Mouse (Mus musculus) 416B (cell line): ENCODE measurements around the gene Vwa2.
A peak's percentile ranks its signal among the peaks of the same experiment; 100 is the strongest.

Source experiments
- DNase-seq: peaks from one replicate; pipeline ENCODE4 v3.0.0; 2011; ENCODE audit warnings: low read depth

Gene Vwa2

DNA sequence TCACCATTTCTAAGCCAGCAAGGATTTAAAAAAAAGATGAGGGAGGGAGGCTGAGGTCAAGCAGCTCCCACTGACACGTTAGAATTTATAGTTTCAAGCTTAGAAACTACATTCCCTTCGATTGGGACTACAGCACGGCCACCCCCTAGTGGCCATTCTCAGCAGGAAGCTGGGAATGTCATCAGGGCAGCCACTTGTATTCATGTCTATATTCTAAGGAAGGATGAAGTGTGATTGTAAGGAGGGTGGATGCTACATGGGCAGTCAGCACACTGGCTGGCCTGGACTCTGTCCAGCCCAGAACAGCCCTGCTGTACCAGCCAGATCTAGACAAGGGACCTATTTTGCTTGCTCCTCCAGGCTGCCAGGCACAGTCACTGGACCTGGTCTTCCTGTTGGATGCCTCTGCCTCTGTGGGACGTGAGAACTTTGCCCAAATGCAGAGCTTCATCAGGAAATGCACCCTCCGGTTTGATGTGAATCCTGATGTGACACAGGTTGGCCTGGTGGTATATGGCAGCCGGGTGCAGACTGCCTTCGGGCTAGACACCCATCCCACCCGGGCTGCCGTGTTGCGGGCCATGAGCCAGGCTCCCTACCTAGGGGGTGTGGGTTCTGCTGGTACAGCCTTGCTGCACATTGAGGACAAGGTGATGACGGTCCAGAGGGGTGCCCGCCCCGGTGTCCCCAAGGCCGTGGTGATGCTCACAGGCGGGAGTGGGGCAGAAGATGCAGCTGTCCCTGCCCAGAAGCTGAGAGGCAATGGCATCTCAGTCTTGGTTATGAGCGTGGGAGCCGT, 34.6 kb downstream of the Vwa2 start:
- peak; percentile 51 for DNase-seq

DNA sequence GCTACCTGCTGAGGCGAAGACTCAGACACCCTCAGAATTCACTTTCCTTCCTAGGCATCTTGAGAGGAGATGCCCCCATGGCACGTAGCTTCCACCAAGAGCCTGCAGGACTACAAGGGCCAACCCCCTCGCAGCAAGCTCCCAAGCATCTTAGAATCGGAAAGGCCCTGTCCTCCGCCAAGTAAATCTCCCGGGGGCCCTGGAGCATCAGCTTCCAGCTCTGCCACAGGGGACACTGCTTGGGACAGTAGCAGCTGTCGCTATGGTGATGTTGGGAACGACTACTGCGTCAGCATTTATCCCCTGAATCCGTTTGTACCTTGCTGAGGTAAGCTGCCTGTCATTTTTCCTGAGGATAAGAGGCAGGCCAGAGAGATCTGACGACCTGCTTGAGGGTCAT, 36.5 kb downstream of the Vwa2 start:
- no peak for DNase-seq

DNA sequence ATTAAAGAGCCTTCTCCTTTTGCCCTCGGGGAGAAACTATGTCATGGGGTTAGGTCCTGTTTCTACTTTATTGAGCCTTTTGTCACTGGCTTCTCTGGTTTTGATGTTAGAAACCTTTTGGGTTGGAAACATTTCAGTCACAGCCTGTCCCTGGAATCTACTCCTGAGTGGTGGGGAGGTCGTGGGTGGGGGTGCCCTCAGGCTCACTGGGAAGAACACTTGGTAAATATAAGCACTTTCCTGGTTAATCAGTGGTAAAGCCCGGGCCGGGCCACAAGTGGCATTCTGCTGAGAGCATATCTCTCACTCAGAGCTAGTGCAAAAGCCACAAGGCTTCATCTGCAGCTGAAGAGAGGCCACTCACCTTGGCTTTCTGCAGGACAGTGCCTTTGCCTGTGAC, 39.7 kb downstream of the Vwa2 start:
- no peak for DNase-seq

DNA sequence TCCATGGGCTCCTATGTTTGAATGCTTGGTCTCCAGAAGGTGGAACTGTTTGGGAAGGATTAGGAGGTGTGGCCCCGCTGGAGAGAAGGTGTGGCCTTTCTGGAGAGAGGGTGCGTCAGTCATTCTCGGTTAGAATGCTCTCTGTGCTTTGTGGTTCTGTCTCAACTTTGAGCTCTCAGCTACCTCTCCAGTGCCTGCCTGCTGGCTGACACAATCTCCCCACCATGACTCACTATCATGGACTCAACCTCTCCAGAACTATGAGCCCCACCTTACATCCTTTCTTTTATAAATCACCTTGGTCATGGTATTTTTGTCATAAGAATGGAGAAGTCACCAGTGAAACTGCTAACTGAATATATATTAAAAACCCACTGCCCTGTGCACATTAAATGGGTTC, 40.6 kb downstream of the Vwa2 start:
- no peak for DNase-seq

DNA sequence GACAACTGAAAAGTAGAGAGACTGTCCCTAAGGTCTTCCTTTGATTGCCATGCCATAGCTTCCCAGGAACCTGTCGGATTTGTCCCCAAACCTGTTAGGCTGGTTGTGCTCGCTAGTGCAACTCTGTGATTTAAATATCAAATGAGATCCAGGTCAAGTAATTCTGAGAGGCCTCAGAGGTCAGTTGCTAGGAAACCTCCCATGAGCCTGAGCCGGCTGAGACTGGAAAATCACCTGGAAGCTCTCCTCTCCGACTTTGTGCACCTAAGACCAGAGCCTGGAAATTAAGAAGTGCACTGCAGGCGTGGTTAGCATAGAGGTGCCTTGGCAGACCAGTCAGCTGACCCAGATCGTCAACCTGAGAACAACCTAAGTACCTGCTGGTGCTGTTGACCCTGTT, 41.0 kb downstream of the Vwa2 start:
- DNase-seq, result no peak

DNA sequence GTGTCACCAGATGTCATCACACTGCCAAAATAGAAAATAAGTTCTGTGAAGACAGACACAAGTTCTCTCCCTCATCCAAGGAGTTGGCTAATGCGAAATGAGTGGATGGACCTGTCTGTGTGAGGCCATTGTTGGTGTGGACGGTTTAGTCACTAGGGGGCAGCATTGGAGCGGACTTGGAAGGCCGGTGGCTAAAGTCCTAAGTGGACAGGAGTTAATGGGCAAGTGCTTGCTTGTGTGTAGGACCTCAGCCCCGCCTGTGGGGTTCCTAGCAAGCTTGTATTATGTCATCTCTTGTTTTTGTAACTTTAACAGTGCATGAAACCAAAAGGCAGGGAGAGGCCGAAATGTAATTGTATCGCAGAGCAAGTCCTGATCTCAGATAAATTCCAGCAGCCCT, 45.6 kb downstream of the Vwa2 start:
- peak; percentile 79 for DNase-seq

DNA sequence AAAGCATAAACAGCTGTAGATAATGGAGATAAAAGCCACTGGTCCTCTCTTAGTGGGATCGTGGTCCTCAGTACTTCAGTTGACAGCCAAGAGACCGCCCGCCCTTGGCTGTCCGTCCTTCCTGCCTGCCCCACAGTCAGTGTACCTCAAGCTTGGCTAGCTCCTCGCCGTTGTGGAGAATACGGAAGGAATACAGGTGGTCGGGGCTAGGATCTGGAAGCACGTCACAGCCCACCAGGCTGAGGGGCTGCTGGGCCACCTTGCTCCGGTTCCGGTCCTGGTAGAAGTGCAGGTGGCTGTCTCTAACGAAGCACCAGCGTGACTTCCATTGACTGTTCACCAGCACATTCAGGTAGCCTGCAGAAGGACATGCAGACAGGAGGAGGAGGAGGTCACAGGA, 46.2 kb downstream of the Vwa2 start:
- no peak for DNase-seq

DNA sequence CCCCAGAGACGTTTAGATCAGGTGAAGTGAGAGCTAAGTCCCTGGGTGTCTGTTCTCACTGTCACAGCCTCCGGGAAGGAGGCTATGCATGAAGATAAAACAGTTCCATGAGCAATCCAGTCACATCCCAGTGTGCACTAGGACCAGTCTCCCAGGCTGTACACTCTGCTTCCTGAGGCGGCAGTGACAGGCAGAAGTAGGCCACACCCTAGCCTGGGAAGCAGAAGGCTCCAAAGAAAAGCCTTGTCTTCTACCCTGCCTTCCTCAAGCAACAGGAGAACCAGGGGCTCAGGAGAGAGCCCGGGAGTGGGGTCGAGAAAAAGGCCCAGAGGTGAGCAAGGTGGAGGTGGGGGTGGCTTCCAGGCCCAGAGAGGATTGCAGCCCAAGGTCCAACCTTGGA, 47.7 kb downstream of the Vwa2 start:
- no peak for DNase-seq

DNA sequence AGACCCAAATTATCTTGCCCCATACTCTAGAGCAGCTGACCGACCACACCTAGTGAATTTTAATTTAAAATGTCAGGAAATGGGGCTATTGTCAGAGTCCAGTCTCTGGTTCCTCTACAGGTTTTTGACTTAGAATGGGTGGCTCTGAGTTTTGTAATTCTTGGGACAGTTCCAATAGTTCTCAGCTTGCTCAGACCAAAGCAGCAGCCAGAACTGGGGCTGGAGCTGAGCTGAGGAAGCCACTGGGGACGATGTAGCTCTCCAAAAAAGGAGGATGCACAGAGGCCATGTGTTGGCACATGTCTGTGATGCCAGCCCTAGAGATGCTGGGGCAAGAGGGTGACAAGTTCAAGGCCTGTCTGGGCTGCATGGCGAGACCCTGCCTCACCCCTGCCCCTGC, 55.3 kb downstream of the Vwa2 start:
- DNase-seq, result no peak

DNA sequence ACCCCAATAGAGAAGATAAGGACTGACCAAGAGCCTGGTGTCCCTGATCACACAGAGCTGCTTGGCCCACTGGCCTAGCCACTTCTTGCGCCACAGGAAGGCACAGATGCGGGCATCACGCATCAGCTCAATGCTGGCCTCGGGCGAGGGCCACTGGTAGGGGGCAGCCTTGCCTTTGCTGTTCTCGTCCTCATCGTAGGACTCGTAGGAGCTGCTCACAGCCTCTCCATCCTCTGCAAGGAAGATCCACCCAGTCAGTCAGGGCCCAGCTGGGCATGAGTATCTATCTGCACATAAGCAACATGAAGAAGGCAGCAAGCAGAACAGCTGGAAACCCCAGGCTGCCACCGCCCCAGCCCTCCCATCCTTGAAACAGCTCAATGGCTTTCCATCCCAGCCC, 56.0 kb downstream of the Vwa2 start:
- no peak for DNase-seq

DNA sequence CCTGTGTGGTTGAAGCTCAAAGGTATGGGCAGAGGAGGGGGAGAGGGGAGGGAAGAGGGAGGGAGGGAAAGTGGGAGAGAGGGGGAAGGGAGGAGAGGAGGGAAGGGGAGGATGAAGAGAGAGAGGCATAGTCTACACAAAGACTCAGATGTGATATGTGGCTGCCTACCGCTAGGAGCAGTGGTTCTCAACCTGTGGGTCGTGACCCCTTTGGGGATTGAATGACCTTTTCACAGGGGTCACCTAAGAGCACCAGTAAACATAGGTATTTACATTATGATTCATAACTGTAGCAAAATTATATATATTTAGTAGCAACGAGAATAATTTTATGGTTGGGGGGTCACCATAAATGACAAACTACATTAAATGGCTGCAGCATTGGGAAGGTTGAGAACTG, 59.8 kb downstream of the Vwa2 start:
- DNase-seq, result no peak

DNA sequence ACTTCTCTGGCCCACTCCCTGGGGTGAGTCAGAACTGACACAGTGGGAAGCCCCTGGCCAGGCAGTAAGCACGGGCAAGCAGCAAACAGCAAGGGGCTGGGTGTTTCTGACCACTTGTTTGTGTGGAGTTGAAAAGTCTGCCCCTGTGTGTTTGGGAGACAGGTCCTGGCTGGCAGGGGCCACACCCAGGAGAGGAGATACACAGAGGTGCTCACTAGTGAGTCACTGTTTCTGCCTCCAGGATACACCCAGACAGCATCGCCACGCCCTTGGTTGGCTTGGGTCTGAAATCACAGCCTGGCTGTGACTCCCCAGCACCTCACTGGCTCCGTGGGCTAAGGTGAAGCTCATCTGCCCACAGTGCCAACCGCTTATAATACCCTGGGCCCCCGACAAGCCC, 61.1 kb downstream of the Vwa2 start:
- DNase-seq, result no peak

DNA sequence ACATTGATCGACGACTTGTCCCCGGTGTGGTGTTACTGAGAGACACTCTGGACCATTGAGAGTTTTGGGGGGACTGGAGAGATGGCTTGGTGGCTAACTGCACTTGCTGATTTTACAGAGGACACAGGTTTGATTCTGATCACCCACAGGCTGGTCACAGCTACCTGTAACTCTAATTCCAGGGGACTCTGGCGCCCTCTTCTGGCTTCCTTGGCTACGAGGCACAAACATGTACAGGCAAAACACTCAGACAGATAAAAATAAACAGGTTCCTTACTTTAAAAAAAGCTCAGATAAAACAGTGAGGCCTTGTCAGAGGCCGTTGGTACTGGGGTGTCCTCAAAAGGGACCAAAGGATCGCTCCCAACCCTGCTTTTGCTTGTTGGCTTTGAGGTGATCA, 61.7 kb downstream of the Vwa2 start:
- no peak for DNase-seq

DNA sequence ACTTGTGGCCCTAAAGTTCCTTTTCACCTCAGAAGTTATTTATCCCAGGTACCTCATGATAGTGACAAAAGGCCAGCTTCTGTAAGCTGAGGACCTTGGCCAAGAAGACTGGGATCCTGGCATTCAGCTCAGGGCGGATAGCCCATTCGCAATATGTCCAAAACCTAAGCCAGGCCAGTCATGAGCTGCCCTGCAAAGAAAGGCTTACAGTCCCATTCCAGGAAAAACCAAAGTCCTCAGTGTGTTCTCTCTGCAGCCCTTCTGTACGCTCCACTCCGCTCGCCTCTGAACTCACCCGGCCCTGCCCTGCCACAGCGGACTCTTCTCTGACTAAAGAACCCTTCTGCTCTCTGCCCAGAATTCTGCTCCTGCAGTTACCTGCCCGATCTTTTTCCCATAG, 62.2 kb downstream of the Vwa2 start:
- no peak for DNase-seq

DNA sequence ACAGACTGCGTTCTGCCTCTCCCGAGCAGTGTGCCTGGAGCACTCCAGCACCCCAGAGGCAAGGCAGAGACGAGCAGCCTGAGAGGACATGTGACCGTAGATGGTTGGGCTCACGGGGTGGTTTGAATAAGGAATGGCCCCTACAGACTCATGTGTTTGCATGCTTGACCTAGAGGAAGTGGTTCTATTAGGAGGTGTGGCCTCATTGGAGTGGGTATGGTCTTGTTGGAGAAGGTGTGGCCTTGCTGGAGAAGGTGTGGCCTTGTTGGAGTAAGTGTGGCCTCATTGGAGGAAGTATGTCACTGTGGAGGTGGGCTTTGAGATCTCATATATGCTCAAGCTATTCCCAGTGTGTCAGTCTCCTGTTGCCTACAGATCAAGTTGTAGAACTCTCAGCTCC, 63.9 kb downstream of the Vwa2 start:
- DNase-seq, result no peak

DNA sequence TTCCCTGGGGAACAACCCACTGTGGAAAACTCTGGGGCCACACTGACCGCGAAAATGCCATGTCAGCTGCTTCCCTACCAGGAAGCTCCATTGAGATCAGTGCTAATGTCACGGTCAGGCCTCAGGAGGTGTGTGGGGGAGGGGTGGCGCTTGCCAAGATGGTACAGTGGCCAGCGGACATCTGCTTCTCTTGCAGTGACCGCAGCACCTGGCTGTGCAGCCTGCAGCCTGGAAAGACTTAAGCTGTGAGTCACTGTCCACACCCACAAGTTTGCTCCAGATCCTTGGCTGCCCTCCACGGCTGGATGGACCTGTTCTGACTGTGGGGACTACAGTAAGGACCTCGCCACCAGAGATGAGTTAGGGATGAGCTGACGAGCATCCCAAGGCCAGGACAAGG, 65.8 kb downstream of the Vwa2 start:
- no peak for DNase-seq

DNA sequence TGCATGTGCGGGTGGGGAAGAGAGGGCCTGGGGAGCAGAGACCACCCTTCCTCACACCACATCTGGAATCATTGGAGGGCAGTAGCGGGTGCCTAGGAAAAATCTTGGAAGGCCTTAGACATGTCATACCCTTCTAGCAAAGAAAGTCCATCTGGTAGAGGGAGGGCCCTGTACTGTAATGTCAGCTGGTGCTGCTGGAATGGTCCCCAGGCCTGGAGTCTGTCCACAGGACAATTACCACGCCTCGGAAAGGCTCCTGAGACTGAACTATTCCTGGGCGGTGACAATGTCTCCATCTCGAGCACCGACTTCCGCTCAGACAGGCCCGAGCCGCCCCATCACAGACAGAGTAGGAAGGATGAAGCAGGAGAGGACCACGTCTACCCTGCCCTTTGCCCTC, 66.5 kb downstream of the Vwa2 start:
- DNase-seq, result no peak

DNA sequence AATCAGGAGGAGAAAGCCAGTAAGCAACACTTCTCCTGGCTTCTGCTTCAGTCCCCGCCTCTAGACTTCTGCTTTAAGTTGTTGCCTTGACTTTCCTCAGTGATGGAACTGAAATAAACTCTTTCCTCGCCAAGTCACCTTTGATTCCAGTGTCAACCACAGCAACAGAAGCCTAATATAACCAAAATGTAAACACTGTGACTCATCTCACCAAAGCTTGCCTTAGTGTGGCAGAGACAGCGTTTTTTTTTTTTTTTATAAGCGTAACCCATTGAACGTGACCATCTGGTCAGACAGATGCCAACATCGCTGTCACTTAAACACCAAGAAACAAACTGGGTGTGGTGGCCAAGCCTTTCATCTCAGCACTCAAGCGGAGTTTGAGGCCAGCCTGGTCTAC, 68.2 kb downstream of the Vwa2 start:
- DNase-seq, result no peak

DNA sequence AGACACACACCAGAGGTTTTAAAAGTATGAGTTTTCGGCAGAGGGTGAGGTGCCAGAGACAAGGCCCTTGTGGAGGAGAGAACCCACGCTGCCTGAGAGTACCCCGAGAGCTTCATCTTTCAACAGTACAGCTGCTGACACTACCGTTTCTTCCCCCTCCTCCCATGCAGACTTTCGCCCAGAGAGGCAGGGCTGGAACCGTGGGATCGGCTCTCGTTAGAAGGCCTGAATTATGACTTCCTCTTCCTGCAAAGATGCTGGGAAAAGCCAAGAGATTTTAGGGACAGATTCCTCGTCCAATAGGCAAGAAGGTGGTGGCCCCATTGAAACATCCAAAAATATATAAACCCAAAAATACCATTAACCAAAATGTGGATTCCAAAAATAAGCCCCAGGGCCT, 70.2 kb downstream of the Vwa2 start:
- no peak for DNase-seq

DNA sequence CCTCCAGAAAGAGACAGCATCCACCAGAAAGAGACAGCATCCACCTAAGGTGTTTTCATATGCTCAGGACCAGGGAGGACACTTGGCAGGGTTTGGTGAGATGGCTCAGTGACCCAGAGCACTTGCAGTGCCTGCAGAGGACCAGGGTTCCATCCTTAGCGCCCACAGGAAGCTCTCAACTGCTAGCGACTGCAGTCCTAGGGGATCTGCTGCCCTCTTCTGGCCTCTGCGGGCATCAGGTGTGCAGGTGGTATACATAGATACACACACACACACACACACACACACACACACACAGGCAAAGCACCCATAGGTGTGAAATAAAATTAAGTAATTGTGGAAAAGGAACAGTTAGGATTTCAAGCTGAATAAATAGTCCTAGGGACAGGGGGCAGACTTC, 70.8 kb downstream of the Vwa2 start:
- DNase-seq, result no peak

DNA sequence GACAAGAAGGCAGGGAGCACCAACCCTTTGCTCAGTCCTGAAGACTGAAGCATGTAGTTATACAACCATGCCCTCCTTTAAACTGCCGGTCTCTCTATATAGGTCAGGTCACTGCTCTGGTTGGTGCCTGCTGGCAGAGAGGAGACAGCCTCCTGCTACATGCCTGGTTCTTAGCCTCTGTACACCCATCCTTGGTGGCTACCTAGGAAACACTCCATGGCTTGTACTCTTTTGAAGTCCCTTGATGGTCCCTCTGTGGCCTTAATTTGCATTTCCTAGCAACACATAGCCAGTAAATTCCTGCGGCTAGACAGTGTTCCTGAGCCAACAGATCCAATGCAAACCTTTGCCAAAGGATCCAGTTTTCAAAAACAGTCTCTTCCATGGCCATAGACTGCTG, 71.6 kb downstream of the Vwa2 start:
- no peak for DNase-seq

DNA sequence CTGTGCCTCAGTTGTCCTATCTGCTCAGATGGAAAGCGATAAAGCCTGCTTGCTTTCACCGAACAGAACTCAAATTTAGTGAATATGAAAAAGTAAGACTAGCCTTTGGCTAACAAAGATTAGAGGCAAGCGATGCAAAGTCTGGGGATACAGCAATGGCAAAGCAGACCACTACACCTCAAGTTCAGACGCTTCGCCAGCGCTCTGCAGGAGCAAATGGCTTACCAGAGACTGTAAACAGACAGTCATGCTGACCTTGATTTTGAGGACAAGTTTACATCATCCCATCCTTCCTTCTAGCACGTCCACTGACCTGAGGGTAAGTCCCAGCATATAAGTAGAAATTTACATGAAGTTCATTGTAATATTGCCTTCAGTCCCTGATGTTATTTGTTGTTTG, 72.2 kb downstream of the Vwa2 start:
- no peak for DNase-seq

DNA sequence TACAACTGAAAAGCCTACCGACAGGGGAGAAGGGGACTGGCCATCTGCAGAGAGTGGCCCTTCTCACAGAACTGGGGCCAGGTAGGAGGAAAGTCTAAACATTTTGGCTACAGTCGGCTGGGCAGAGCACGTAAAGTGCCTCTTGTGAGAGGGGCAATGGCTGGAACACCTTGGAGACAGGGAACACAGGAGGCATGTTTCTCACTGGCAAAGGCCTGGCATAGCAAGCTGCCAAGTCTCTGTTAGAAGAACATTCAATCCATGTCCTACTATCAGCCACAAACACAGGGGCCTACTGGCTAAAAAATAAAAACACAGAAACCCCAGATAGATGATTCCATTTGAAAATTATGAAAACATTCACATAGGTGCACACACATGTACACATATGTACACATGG, 72.7 kb downstream of the Vwa2 start:
- no peak for DNase-seq

DNA sequence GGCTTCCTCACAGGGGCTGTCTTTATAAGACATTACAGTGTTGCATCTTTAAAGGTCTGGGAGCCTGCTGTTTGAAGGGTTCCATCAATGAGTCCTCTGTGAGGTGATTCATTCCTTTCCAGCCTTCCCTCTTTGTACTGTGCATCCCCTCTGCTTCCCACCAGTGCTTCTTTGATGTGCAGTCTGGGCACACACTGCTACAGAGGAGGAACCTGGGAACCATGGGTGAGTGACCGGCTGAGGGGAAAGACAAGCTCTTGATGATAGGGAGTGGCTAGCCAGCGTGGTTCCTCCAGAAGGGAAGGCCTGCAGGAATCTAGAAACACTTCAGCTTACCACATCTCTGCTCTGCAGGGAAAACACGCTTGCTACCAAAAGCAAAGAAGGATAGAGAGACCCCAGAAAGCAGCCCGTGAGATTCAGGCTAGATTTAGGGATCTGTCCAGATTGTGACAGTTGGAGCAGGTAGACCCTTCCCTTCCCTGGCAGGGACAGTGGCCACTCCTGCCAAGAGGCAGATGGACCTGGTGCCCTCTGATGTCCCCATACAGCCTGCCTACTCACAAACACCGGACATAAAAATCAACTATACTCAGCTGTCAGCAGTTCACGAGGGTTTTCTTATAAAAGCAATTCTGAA, 74.0 kb downstream of the Vwa2 start:
- DNase-seq, result no peak
